Mouse (Mus musculus) left cerebral cortex, postnatal 4 days (tissue): ENCODE data around the gene Abtb1. TPM values are rescaled to one million over a fixed set of nuclear protein-coding genes. Genes with fewer than 3 reads are reported as not detected.
A peak's percentile ranks its signal among the peaks of the same experiment; 100 is the strongest.

Source experiments
- DNase-seq: peaks from one replicate; pipeline ENCODE4 v3.0.0-alpha.2; 2022
- intact Hi-C: fragments of 180-260 bp; cut with DNase I; formaldehyde crosslinking; loops from one replicate; pipeline ENCODE4 v1.15.1; 2025
- total RNA-seq, 2 experiments: library from RNA; stranded (reverse); gene quantifications; 2 replicates each; pipeline ENCODE4 v1.2.3; 2021

Gene Abtb1
- total RNA-seq, 2 experiments from 2014 or later, result 23.2 to 25.3 TPM

DNA sequence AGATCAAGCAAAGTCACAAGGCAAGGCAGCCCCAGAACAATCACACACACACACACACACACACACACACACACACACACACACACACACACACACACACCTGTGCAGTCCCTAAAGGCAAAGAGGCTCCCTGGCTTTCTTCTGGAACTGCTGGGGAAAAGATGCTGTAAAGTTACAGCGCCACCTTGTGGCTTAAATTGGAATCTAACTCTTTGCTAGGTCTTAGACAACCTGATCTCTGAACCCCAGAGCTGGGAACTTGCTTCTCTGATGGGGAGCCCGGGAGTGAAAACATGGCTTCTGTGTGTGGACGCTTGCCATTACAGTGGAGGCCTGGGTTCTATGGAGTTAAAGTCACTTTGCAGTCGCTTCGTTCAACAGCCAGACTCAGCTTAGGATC is 13.9 kb upstream of the Abtb1 start:
- DNase-seq, result peak; percentile 49
- intact Hi-C loops, result no loop called here

DNA sequence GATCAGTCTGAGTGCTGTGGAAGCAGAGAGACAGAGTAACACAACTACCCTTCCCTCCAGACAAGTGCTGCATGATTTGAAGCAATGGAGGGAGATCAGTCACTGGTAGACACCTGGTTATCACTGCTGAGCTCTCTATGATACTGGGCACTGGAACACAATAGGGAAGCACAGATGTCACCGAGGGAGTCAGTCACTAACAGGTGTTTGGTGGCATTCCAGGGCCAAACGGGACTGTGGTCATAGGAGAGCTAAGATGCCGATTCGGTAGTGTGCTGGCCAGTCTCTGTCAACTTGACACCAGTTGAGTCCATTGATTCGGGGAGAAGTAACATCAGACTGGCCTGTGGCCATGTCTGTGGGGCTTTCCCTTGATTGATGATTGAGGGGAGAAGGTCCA is 12.7 kb upstream of the Abtb1 start:
- intact Hi-C loops, result no loop called here
- no peak for DNase-seq

DNA sequence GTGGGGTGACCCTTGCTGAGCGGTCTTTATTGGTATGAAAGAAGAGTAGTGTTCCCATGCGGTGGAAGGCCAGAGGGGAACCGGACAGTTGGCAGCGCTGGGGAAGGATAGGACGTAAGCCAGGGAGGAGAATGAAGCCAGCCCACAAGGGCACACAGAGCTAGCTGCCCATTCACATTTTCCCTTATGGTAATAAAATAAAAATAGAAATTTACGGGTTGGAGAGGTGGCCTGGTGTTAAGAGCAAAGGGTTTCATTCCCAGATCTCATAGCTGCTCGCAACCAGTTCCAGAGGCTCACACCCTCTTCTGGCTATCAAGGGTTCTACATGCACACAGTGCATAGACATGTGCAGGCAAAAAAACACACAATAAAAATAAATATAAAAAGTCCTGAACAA is 8.2 kb upstream of the Abtb1 start:
- no peak for DNase-seq
- intact Hi-C loops, result no loop called here

DNA sequence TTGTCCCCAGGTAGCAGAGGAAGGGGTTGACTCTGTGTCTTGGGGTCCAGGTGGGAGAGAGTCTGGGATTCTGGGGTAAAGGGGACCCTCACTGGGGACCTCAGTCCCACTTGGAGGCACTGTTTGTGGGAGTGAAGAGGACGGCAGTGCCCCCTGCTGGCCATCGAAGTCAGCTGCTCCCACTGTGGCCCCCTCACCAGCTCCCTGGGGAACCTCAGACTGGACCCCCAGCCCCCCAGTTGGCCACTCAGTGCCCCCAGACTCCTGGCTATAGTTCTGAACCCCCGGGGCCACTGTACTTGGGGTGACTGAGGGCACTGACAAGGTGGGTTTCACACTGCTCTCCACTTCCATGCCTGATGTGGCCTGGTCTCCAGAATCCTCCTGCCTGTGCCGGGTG is 7.5 kb upstream of the Abtb1 start:
- DNase-seq, result no peak
- intact Hi-C loops, result no loop called here

DNA sequence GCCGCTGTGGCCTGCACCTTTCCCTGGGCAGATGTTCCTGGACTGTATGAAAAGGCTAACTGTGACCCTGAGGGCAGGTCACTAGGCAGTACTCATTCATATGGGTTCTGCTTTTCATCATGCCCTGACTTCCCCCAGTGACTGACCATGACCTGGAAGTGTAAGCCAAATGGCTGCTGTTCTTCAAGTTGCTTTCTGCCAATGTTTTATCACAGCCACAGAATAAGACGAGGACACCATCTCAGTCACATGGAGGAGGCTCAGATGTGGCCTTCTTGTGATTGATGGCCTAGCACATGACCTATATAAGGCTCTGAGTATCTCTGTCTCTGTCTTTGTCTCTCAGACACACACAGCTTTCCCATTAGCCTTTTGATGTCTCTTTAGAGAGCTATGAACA is 5.8 kb upstream of the Abtb1 start:
- intact Hi-C loops, result no loop called here
- no peak for DNase-seq

DNA sequence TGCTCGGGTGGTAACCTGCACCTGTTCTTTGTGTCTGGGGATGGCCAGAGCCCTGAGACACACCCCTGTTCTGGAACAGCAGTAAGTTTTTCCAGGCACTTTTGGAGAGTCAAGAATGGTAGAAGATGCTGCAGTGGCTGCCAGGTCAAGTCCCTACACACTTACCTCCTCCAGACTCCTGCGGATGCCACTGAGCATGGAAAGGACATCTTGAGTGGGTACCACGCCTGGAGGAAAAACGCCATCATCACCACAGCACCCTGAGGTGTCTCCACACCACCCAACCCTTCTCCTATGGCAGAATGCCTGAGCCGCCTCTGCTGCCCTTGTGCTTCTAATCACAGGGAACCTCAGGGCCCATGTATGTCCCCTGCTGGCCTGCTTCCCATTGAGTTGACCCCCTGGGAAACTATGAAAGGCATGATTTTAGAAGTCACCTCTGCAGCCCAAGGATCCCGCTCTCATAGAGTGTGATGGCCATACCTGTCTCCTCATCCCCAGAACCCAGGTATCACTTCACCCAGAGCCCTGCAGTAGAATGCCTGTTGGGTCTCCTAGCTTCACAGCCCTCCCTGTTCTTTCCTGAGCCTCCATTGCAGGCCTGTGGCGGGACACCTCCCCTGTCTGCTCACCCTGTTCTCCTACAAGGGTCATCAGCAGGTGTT is 3.2 kb upstream of the Abtb1 start:
- no peak for DNase-seq
- intact Hi-C loops, result no loop called here

GRCm38 (mm10) chr6:88843781-88844725 is 2.3 kb upstream of the Abtb1 start:
- DNase-seq, result no peak
- intact Hi-C loops, result no loop called here

DNA sequence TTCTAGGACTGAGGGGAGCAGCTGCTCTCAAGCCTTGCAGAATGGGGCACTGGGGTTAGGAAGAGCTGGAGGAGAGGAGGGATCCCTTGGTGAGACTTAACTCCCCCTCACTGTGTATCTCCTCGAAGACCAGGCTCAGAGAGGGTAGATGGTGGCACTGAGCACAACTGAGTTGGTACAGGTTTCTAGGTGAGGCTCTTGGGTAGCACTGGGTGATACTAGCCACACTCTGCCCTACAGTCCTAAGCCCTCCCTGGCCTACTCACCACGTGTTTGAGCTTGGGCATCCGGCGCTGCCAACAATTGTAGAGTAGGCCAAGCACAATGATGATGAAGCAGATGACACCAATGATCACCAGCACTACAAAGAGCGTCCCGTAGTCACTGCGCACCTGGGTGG is 1.5 kb upstream of the Abtb1 start:
- no peak for DNase-seq
- intact Hi-C loops, result no loop called here

- peak; percentile 54 for DNase-seq
- intact Hi-C loops, result no loop called here
Measured at GRCm38 (mm10) chr6:88842731-88843151, 957 bp upstream of the Abtb1 start.

DNA sequence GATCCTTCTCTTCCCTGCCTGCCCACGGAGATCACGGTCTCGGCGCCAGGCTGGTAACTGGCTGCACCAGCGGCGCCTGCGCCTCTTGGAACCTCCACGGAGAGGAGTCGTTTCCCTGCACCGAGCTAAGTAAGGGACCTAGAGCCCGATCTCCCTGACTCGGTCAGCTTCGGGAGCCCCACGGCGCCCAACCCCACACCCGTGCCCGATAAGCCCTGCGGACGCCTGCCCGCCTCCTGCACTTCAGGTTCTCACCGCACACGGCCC is 337 bp downstream of the Abtb1 start:
- no peak for DNase-seq
- intact Hi-C loops, result no loop called here

DNA sequence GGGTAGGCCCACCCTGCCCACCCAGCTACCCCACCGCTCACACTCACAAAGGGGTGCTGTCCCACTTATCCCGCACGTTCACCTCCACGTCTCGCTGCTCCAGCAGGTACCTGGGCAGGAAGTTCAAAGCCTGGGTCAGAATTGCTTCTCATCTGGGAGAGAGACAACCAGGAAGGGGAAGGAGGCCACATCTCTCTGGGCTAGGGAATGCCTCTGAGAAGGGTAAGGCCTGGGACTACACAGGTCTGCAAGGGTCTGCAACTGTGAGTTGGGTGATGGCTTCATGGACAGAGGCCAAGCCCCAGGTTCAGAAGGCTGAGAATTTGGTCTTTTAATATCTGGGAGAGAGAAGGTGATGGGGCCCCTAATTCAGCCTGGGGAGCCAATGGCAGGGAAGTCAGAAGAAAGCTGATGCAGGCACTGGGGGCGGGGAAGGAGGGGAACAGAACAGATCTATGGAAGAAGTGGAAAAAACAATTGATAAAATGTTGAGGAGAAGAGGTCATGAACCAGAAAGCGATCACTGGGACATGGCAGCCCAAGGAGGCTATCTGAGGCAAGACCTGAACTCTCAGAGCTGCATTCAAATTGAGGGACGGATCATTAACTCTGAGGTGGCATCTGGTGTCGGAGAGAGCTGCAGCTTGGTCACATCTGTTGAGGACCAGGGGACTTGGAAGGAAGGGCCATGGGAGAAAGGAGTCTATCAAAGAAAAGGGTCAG is 832 bp downstream of the Abtb1 start:
- DNase-seq, result no peak
- intact Hi-C loops, result no loop called here

DNA sequence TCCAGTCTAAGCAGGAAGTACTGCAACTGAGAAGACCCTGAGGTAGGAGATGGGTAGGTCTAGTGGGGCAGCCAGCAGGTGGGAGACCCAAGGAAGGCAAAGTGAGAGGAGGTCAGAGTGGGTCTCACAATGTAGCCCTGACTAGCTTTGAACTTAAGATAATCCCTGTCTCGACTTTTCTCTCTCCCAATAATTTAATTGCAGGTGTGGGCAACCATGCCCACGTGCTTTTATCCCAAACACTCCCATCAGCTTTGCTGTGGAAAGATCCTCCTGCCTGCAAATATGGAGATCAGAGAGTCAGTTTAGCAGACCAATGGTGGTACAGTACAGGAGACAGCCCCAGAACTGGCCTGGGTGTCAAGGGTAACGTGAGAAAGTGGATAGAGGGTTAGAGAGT is 1.6 kb downstream of the Abtb1 start:
- DNase-seq, result no peak
- intact Hi-C loops, result no loop called here

- intact Hi-C loops, result no loop called here
- no peak for DNase-seq
Measured at GRCm38 (mm10) chr6:88839135-88839970, 2.4 kb downstream of the Abtb1 start.

DNA sequence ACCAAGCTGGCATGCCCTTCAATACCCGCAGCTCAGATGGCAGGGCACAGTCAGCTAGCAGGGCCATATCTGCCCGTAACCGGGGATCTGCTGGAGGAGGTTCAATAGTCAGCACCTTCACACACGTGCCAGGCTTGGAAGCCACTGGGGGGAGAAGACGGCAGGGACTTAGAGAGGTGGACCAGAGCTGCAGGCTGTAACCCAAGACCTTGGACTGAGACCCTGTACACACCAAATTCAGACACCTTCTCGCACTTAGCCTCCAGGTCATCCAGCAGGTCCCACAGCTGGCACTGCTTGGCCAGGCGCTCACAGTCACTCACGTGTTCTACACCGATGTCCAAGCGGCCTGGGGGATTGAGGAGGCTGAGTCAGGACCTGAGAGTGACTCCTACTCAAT is 3.2 kb downstream of the Abtb1 start:
- intact Hi-C loops, result no loop called here
- DNase-seq, result no peak

DNA sequence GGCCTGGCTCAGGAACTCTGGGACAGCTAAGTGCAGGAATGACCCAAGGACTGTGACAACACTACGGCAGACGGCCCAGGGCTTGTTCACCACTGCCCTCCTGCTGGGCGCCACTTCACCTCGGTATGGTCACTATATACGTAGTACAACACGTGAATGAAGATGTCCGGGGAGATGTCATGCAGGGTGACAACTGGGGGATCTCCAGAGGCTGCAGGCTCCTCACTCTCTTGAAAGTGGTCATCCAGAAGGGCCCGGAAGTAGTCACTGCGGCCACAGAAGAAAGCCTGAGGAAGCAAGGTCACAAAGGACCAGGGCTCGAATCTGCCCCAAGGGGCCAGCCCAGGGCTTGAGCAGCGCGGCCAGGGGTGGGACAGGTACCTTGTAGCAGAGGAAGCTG is 3.8 kb downstream of the Abtb1 start:
- intact Hi-C loops, result no loop called here
- no peak for DNase-seq

DNA sequence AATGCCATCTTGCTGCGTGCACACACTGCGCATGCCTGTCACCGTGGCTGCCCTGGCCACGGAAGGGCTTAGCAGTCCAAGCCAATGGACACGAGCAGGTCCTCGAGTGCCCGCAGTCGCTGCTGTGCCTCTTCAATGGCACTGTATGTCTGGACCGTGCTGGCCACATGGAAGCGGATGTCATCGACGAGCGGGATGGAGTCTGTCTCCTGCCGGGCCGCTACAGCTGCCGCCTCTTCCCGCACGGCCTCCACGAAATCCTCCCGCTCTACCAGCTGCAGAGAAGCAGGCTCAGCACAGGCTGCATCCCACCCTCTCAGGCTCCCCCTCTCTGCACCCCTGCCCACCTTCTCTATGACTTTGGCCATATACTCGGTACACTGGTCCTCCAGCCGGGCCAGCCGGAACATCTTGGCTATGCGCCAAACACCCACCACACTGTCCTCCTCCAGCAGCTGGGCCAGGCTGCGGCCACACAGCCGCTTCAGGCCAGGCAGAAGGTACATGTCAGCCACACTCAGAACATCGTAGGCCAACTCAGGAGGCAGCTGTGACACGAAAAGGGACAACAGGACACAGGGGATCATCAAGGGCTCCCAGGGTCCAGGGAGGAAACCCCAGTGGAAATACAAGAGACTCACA is 5.5 kb downstream of the Abtb1 start:
- no peak for DNase-seq
- intact Hi-C loops, result no loop called here

DNA sequence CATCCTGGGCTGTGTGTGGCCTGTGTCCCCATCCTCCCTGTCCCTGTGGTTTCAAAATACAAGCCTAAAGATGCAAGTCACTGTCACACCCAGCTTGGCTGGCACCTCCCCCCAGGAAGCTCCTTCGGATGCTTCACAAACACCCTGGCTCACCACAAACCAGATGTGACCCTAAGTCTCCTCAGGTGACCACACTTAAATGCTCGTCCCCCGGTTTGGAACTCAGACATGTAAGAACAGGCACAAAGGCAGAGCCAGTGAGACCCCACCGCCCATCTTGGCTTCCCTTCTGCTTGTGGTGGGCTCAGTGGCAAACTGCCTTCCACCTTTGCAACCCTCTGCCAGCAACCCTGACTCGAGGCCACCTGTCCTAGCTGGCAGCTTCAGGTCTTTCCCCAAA is 6.7 kb downstream of the Abtb1 start:
- DNase-seq, result no peak
- intact Hi-C loops, result no loop called here

DNA sequence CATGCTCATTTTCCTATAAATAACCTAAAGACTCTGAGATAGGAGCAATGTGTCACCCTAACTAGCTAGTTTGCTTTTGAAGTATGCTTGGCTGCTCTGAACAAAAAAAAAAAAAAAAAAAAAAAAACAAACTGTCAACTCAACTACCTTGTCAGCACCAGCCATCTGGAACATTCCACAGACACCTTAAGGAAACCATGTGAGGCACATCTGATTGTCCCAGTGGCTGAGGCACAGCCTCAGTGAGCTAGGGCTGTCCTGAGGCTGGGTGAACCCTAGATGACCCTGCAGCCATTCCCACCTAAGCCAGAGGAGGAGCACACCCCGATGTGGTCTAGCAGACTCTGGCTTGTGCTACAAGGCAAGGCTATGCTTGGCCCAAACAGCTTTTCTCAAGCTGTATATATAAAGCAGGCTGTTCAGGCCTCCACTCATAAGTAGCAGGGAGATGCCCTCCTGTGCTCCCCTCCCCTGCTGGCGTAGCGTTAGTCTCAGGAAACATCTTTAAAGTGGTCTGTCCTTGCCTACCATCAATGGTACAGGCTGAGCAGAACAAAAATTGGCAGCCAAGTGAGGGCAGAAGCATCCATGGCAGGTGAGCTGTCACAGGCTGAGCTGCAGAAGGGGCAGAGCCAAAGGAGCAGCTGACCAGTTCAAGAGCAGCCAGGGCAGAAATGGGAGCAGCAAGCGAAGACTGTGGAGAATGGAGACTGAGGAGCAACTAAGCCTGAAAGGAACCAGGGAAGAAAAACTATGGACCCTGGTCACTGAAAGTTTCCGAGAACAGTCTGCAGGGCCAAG is 8.2 kb downstream of the Abtb1 start:
- no peak for DNase-seq
- intact Hi-C loops, result loop anchor here (5.0 kb wide), 1 partner anchor 276 kb away; no protein-coding TSS in a partner anchor

DNA sequence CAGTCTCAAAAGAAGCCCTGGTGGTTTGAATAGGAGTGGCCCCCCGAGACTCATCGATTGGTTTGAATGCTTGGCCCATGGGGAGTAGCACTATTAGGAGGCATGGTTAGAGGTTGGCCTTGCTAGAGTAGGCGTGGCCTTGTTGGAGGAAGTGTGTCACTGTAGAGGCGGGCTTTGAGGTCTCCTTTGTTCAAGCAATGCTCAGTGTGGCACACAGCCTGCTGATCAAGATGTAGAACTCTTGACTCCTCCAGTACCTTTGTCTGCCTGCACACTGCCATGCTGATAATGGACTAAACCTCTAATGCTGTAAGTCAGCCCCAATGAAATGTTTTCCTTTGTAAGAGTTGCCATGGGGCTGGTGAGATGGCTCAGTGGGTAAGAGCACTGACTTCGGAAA is 9.1 kb downstream of the Abtb1 start:
- DNase-seq, result no peak
- intact Hi-C loops, result loop anchor here (5.0 kb wide), 1 partner anchor 275 kb away; no protein-coding TSS in a partner anchor
